Mouse (Mus musculus): ENCODE data around the gene Magi2.
"Not testable (repeated sequence)": the region's sequence is repeated elsewhere in the genome, so short reads cannot be mapped to it uniquely, and the experiment has no call there.

The Magi2 gene

GRCm38 (mm10) chr5:20508609-20509008 lies 1281.8 kb downstream of the Magi2 start:
- no peak for DNase-seq (ENCODE audit: extremely low spot score)

- DNase-seq (ENCODE audit: extremely low spot score) = no peak
These were observed 1282.8 kb downstream of the Magi2 start for GRCm38 (mm10) chr5:20509606-20510005.

GRCm38 (mm10) chr5:20512377-20513126 lies 1285.7 kb downstream of the Magi2 start:
- no peak for DNase-seq (ENCODE audit: extremely low spot score)

GRCm38 (mm10) chr5:20521639-20522038 lies 1294.8 kb downstream of the Magi2 start:
- no peak for DNase-seq (ENCODE audit: extremely low spot score)

GRCm38 (mm10) chr5:20522047-20522446 lies 1295.2 kb downstream of the Magi2 start:
- no peak for DNase-seq (ENCODE audit: extremely low spot score)

- DNase-seq (ENCODE audit: extremely low spot score) = no peak
These were observed 1296.9 kb downstream of the Magi2 start for GRCm38 (mm10) chr5:20523776-20524175.

GRCm38 (mm10) chr5:20526588-20526987 lies 1299.8 kb downstream of the Magi2 start:
- not testable (repeated sequence) for DNase-seq (ENCODE audit: extremely low spot score)

GRCm38 (mm10) chr5:20536544-20536943 lies 1309.7 kb downstream of the Magi2 start:
- DNase-seq (ENCODE audit: extremely low spot score) = no peak

- DNase-seq (ENCODE audit: extremely low spot score) = no peak
These were observed 1310.7 kb downstream of the Magi2 start for GRCm38 (mm10) chr5:20537369-20538022.

GRCm38 (mm10) chr5:20544374-20544773 lies 1317.5 kb downstream of the Magi2 start:
- no peak for DNase-seq (ENCODE audit: extremely low spot score)

- no peak for DNase-seq (ENCODE audit: extremely low spot score)
These were observed 1332.5 kb downstream of the Magi2 start for GRCm38 (mm10) chr5:20559378-20559777.

- DNase-seq (ENCODE audit: extremely low spot score) = no peak
These were observed 1333.0 kb downstream of the Magi2 start for GRCm38 (mm10) chr5:20559821-20560220.

GRCm38 (mm10) chr5:20568421-20568820 lies 1341.6 kb downstream of the Magi2 start:
- DNase-seq (ENCODE audit: extremely low spot score) = no peak

- DNase-seq (ENCODE audit: extremely low spot score) = no peak
These were observed 1342.1 kb downstream of the Magi2 start for GRCm38 (mm10) chr5:20568966-20569365.

GRCm38 (mm10) chr5:20574816-20575215 lies 1348.0 kb downstream of the Magi2 start:
- DNase-seq (ENCODE audit: extremely low spot score) = no peak

GRCm38 (mm10) chr5:20575798-20576197 lies 1349.0 kb downstream of the Magi2 start:
- DNase-seq (ENCODE audit: extremely low spot score) = no peak

- DNase-seq (ENCODE audit: extremely low spot score) = no peak
These were observed 1349.4 kb downstream of the Magi2 start for GRCm38 (mm10) chr5:20576266-20576665.

GRCm38 (mm10) chr5:20578666-20579065 lies 1351.8 kb downstream of the Magi2 start:
- no peak for DNase-seq (ENCODE audit: extremely low spot score)

- DNase-seq (ENCODE audit: extremely low spot score) = no peak
These were observed 1353.8 kb downstream of the Magi2 start for GRCm38 (mm10) chr5:20580619-20581018.

GRCm38 (mm10) chr5:20582995-20583435 lies 1356.2 kb downstream of the Magi2 start:
- no peak for DNase-seq (ENCODE audit: extremely low spot score)

- no peak for DNase-seq (ENCODE audit: extremely low spot score)
These were observed 1356.8 kb downstream of the Magi2 start for GRCm38 (mm10) chr5:20583639-20584038.

- no peak for DNase-seq (ENCODE audit: extremely low spot score)
These were observed 1357.9 kb downstream of the Magi2 start for GRCm38 (mm10) chr5:20584769-20585168.

GRCm38 (mm10) chr5:20589731-20590130 lies 1362.9 kb downstream of the Magi2 start:
- DNase-seq (ENCODE audit: extremely low spot score) = no peak

Measured in embryo, embryonic 9.5 days (tissue).